Mouse (Mus musculus): ENCODE measurements around the gene Tbx19.

DNA sequence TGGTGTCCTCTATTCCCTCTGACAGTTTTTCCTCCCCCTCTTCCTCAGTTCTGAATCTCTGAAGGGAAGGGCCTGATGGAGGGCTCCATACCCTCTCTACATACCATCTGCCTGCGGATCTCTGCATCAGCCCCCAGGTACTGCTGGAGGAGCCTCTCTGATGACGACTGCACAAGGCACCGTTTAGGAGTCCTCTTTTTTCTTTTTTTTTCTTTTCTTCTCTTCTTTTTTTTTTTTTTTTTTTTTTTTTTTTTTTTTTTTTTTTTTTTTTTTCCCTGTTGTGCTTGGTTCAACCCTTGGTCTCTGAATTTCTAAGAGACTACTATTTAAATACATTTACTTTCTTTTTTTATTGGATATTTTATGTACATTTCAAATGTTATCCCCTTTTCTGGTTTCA, 8.9 kb upstream of the Tbx19 start:
- TF ChIP-seq CTCF (IDR thresholded peaks at IDR 0.05; ENCODE audit: low read depth) (no peak), EP300 (optimal IDR thresholded peaks at IDR 0.05) (no peak)
